Mouse (Mus musculus): Measurements from ENCODE around the gene Reps1. TPM values are rescaled to one million over a fixed set of nuclear protein-coding genes. Genes with fewer than 3 reads are reported as not detected.

Gene Reps1
- polyA plus RNA-seq (2017; shearing (Covaris generic)): 20.9 TPM

GRCm38 (mm10) chr10:18055696-18056390 is at the start of gene Reps1:
Gene Reps1, plus strand, starts transcription at chr10:18055861.

GRCm38 (mm10) chr10:18022741-18023347 is 32.8 kb upstream of the Reps1 start, which contains the start of gene Abracl:
Gene Abracl, minus strand, starts transcription at chr10:18023288.

Other genes with a start within 250 kb of the Reps1 start
- 19.4 TPM for gene Heca, start 107.8 kb upstream of the Reps1 start, polyA plus RNA-seq (2017; shearing (Covaris generic))
- 347 TPM for gene Abracl, start 32.6 kb upstream of the Reps1 start, polyA plus RNA-seq (2017; shearing (Covaris generic))
- 1.3 TPM for gene Ect2l, start 155.0 kb downstream of the Reps1 start, polyA plus RNA-seq (2017; shearing (Covaris generic))
- gene Ccdc28a, start 179.1 kb downstream of the Reps1 start, polyA plus RNA-seq (2017; shearing (Covaris generic)): 60.3 TPM